Mouse (Mus musculus) heart, postnatal 0 days (tissue): ENCODE data around the gene Akt1. TPM values are rescaled to one million over a fixed set of nuclear protein-coding genes. Genes with fewer than 3 reads are reported as not detected.

Experiments
- ATAC-seq: fragments of 200-750 bp; cut with Nextera tagmentation; 2 replicates; pipeline ENCODE4 v1.8.0; 2017; ENCODE audit warnings: low read depth, moderate number of reproducible peaks, moderate library complexity; ENCODE audit not compliant: insufficient read depth
- DNase-seq: peaks from one replicate; pipeline ENCODE4 v3.0.0-alpha.2; 2016; ENCODE audit warnings: low spot score
- H3K27ac ChIP-seq: fragments of 300-500 bp; sonication (generic); 2 replicates; pipeline ENCODE4 v1.5.1; 2014; ENCODE audit warnings: low read depth, mild to moderate bottlenecking
- H3K27me3 ChIP-seq: fragments of 300-500 bp; sonication (generic); 2 replicates; pipeline ENCODE4 v1.6.1; 2014; ENCODE audit warnings: low read length, mixed read lengths; ENCODE audit not compliant: control insufficient read depth, insufficient read depth
- H3K36me3 ChIP-seq: fragments of 300-500 bp; sonication (generic); replicated peaks from 2 replicates; pipeline ENCODE4 v1.6.1; 2014; ENCODE audit warnings: low read length, mixed read lengths; ENCODE audit not compliant: control insufficient read depth, insufficient read depth
- H3K4me1 ChIP-seq: fragments of 300-500 bp; sonication (generic); 2 replicates; pipeline ENCODE4 v1.6.1; 2014; ENCODE audit warnings: antibody characterized with exemption; ENCODE audit not compliant: control insufficient read depth, insufficient read depth
- H3K4me2 ChIP-seq: fragments of 300-500 bp; sonication (generic); 2 replicates; pipeline ENCODE4 v1.6.1; 2014; ENCODE audit warnings: low read depth, mild to moderate bottlenecking, low read length, moderate library complexity
- H3K4me3 ChIP-seq: fragments of 300-500 bp; sonication (generic); 2 replicates; pipeline ENCODE4 v1.5.1; 2014; ENCODE audit warnings: low read depth, low read length
- H3K9ac ChIP-seq: fragments of 300-500 bp; sonication (generic); replicated peaks from 2 replicates; pipeline ENCODE4 v1.6.1; 2014; ENCODE audit warnings: low read depth, low read length, mixed read lengths
- H3K9me3 ChIP-seq: fragments of 300-500 bp; sonication (generic); replicated peaks from 2 replicates; pipeline ENCODE4 v1.6.1; 2016; ENCODE audit warnings: low read length; ENCODE audit not compliant: control insufficient read depth
- CTCF ChIP-seq: IDR thresholded peaks from 2 replicates; pipeline ENCODE4 v1.5.1; 2016; ENCODE audit warnings: antibody characterized with exemption, control low read depth, low read depth
- EP300 ChIP-seq: IDR thresholded peaks from 2 replicates; pipeline ENCODE4 v1.6.1; 2016; ENCODE audit warnings: antibody characterized with exemption, low read depth
- WGBS: fragments of 180-500 bp; shearing (Covaris S2); extraction: QIAGEN DNeasy Blood & Tissue Kit; methylation state at CpG from one replicate; pipeline ENCODE4 v1.1.7; 2014; 5-methylcytosine and 5-hydroxymethylcytosine counted together
- polyA plus RNA-seq: library from polyadenylated mRNA; unstranded; fragments of >200 nt; fragmentation: Nextera tagmentation; extraction: Ambion mirVana; gene quantifications from 2 replicates; pipeline ENCODE4 v1.2.1, GENCODE M21; 2015
- total RNA-seq: library from RNA; depleted of rRNA; stranded (reverse); fragments of >200 nt; gene quantifications from 2 replicates; pipeline ENCODE4 v1.2.3, GENCODE M21; 2014; ENCODE audit warnings: low replicate concordance

Gene Akt1
- total and polyA plus RNA-seq, 2 experiments from 2014 or later, result 70.9 to 206 TPM

DNA sequence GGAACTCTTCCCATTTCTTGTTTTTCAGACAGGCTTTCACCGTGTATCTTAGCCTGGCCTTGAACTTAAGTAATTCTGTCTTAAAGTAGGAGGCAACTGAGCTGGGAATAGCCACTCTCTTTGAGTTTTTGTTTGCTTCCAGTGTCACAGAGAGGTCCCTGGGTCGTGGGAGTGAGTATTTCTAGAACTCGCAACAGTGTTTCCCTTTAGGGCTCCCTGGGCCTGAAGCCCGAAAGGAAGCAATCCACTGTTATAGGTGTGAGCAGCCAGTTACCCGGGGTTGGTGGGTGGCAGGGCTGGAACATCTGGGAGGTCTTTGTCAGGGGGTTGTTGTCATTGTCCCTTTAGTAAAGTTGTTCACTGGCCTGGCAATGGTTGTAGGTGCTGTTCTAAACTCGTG lies 28.5 kb downstream of the Akt1 start:
- H3K27ac ChIP-seq, result no peak overlapping the region
- peaks cover 8% of the 10 kb centered on the region for H3K4me1 ChIP-seq
- H3K27me3 ChIP-seq, result no peaks in the 10 kb centered on the region
- H3K9ac ChIP-seq, result no peak overlapping the region
- no peaks in the 10 kb centered on the region for H3K9me3 ChIP-seq
- ATAC-seq, result no peak
- no peak for TF ChIP-seq EP300
- no peak for TF ChIP-seq CTCF
- H3K4me2 ChIP-seq, result peak overlapping the region; percentile 89
- no peak overlapping the region for H3K4me3 ChIP-seq
- DNase-seq, result no peak
- 39% methylated on average over 6 of the region's 6 CpGs for WGBS
- peaks cover 7% of the 10 kb centered on the region; the same call in 1 of the 2 replicates for H3K36me3 ChIP-seq

DNA sequence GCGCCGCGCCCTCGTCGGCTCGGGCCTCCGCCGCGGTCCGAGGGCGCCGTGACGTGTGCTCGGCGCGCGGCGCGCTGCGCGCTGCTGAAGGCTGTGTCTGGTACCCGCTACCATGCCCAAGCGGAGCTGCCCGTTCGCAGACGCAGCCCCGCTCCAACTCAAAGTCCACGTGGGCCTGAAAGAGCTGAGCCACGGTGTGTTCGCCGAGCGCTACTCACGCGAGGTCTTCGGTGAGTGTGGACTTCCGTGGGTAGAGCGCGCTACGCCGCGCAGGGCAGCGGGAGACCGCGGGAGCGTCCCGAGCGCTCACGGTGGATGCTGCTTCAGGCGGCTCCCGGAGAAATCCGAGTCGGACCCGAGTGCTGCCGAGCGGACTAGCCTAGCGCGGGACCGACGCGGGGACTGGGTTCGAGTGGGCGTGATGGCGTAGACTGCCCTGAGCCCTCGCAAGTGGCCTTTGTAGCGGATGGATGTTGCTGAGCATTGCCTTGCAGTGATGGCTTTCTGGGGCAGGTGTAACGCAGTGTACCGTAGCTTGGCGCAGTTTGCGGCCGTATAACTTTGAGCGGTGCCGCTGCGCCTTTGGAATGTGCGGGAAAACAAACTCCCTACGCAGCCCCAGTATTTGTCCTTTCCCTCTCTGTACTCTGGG lies 29.7 kb downstream of the Akt1 start:
- peak; percentile 0; the same call in 1 of the 2 replicates for ATAC-seq
- no peak for DNase-seq

DNA sequence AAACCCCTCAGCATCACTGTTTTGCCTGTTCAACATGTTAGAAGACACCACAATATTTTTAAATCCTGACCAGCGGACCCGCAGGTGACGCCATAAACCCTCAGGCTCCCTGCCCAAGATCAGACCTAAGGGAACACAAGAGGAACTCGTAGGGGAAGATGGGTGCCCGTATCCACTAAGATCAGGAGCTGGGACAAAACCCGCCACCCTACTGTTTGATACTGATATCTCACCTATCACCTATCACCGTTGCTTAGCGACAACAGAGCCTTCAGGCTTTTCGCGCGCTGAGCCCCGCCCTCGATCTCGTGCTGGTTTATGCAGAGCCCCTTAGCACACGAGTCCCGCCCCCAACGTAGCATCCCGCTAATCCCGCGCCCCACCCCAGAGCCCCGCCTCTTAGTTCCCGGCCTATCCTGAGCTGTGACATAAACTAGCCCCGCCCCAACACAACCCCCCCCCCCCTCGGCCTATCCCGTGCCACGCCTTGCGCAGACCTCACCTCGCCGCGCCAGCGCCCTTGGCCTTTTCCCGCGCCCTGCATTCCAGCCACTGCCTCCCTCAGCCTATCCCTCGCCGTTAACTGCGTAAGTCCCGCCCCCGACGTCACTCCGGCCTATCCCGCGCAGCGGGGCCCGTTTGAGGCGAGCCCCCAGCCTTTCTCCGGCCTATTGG lies 30.4 kb downstream of the Akt1 start, which contains the start of gene Siva1:
Siva1 (plus strand) TSS at position 500 of the 675 bp plus-strand sequence.
- Histone ChIP-seq H3K27me3 (no peaks in the 10 kb centered on the region), H3K9me3 (no peaks in the 10 kb centered on the region), H3K36me3 (peaks cover 21% of the 10 kb centered on the region; the same call in 1 of the 2 replicates), H3K4me1 (peaks cover 8% of the 10 kb centered on the region), H3K4me2 (peak within 1 kb of the TSS; percentile 89), H3K9ac (peak within 1 kb of the TSS; percentile 55), H3K27ac (peak within 1 kb of the TSS; percentile 78), H3K4me3 (peak within 1 kb of the TSS; percentile 60)
- DNase-seq (peak; percentile 99), ATAC-seq (peak; percentile 96)
- WGBS, result 1% methylated on average over 46 of the region's 46 CpGs
- TF ChIP-seq CTCF (no peak), EP300 (no peak)

More for the DNA sequence above, 29.7 kb downstream of the Akt1 start:
- no peaks in the 10 kb centered on the region for H3K27me3 ChIP-seq
- peaks cover 8% of the 10 kb centered on the region for H3K4me1 ChIP-seq
- H3K9me3 ChIP-seq, result no peaks in the 10 kb centered on the region
- H3K4me3 ChIP-seq, result peak overlapping the region; percentile 60
- TF ChIP-seq EP300 (no peak), CTCF (no peak)
- WGBS, result under 1% methylated on average over 73 of the region's 75 CpGs
- peak overlapping the region; percentile 78 for H3K27ac ChIP-seq
- peak overlapping the region; percentile 89 for H3K4me2 ChIP-seq
- H3K36me3 ChIP-seq, result peaks cover 14% of the 10 kb centered on the region; the same call in 1 of the 2 replicates
- H3K9ac ChIP-seq, result peak overlapping the region; percentile 55

DNA sequence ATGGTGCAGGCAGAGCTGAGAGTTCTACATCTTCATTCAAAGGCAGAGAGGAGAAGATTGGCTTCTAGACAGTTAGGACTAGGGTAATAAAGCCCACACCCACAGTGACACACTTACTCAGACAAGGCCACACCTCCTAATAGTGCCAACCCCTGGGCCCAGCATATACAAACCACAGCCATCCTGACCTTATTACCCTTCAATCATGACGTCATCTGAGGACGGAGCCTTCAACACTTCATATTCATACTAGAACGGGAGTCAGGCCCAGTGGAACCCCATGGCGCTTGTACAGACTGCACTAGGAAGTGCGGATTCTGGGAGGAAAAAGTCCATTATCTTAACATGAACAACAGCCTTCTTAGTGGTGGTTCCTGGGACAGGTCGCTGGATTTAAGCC lies 31.6 kb downstream of the Akt1 start:
- no peak overlapping the region for H3K27ac ChIP-seq
- 76% methylated on average over 6 of the region's 6 CpGs for WGBS
- H3K4me3 ChIP-seq, result no peak overlapping the region
- DNase-seq (no peak), ATAC-seq (no peak)
- no peak overlapping the region for H3K4me2 ChIP-seq
- H3K9me3 ChIP-seq, result no peaks in the 10 kb centered on the region
- H3K27me3 ChIP-seq, result no peaks in the 10 kb centered on the region
- no peak for TF ChIP-seq EP300
- H3K4me1 ChIP-seq, result peaks cover 8% of the 10 kb centered on the region
- peaks cover 18% of the 10 kb centered on the region; the same call in 1 of the 2 replicates for H3K36me3 ChIP-seq
- no peak overlapping the region for H3K9ac ChIP-seq

DNA sequence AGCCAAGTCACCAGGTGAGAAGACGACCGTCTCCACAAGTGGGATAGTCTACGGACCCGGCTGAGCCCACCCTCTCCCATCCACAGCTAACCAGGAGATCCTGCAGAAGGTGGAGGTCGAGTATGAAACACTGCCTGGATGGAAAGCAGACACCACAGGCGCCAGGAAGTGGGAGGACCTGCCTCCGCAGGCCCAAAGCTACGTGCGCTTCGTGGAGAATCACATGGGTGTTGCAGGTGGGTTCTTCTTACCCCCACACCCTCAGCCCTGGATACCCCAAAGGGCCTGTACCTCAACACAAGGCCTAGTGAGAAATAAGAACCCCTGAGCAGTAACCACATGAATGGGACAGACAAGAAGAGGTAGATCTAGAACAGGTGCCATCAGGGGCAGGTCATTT lies 35.2 kb downstream of the Akt1 start:
- TF ChIP-seq CTCF (no peak), EP300 (no peak)
- DNase-seq (no peak), ATAC-seq (no peak)
- Histone ChIP-seq H3K27ac (no peak overlapping the region), H3K9me3 (no peaks in the 10 kb centered on the region), H3K4me3 (no peak overlapping the region), H3K4me2 (no peak overlapping the region), H3K9ac (no peak overlapping the region), H3K27me3 (no peaks in the 10 kb centered on the region), H3K4me1 (no peaks in the 10 kb centered on the region), H3K36me3 (peaks cover 21% of the 10 kb centered on the region)
- 85% methylated on average over 10 of the region's 10 CpGs for WGBS
